Mouse (Mus musculus) megakaryocyte-erythroid progenitor cell, adult 5-6 weeks (primary cell): ENCODE results near the gene Sfmbt1. TPM values are rescaled to one million over a fixed set of nuclear protein-coding genes. Genes with fewer than 3 reads are reported as not detected.

Experiments
- ATAC-seq: replicated peaks from 2 replicates; pipeline ENCODE4 v1.8.0; 2016; ENCODE audit warnings: mild to moderate bottlenecking, inconsistent platforms; ENCODE audit not compliant: severe bottlenecking, poor library complexity, low FRiP score, low TSS enrichment
- total RNA-seq, 2 experiments: library from RNA; stranded (forward) in 1 of 2; stranded (reverse) in 1 of 2; fragments of 200-1000, 215-1000 nt in 1 of 2; fragments of >200 nt in 1 of 2; fragmentation: Nextera tagmentation in 1 of 2; gene quantifications; 2 replicates each; pipeline ENCODE4 v1.2.3; 2014 to 2017

Sfmbt1 gene
- total RNA-seq, 2 experiments from 2014 or later: 12.7 to 22.3 TPM

DNA sequence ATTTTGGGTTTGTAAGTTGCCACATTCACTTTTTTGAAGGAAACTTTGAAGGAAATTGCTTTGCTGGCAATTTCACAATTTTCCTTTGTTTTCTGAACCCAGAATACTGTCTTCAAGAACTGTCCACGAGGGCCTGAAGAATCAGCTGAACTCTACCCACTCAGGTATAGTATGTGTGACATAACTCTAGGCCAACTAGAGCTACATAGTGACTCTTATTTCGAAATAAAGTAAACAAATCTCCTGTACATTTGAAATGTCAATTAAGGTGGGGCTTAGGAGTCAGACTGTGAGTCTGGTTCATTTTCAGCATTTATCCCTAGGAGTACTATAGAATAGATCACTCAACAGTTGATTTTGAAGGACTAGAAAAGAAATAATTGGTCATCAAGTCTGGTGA lies 87.1 kb downstream of the Sfmbt1 start:
- ATAC-seq: no peak

DNA sequence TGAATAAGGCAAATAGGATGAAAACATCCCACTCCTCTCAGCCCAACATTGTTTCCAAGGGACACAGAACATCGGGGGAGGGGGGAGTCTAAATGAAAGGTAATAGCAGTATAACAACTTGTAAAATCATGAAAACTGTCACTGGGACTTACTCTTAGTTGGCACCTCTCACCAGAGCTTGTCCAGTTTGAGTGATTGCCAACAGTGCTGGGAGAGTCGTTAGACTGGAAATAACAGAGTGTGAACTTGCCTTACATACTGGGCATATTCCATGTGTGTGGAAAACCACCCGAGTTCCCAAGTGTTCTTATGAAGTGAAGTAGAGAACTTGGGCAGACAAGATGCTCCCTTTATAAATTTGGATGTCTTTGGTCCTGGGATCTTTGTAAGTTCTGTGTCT lies 106.5 kb downstream of the Sfmbt1 start:
- no peak for ATAC-seq

DNA sequence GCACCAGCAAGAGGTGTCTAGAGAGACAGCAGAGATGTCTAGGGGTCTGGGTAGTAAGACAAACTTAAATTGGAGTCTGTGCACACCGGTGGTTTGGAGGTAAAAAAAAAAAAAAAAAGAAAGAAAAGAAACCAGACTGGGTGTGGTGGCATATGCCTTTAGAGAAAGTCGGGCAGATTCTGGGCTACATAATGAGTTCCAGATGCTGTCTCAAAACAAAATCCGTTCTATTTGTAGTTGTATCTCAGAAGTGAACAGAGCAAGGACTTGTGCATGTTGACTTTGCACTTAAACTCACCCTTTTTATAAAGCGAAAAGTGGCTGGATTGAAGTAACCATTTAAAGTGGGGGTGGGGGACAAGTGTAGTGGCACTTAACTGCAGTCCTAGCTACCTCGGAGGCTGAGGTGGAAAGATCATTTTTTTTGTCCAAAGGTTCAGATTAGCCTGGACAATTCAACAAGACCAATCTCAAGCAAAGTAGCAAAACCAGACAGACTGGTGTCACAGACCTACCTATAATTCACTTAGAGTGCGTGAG lies 109.9 kb downstream of the Sfmbt1 start:
- no peak for ATAC-seq

DNA sequence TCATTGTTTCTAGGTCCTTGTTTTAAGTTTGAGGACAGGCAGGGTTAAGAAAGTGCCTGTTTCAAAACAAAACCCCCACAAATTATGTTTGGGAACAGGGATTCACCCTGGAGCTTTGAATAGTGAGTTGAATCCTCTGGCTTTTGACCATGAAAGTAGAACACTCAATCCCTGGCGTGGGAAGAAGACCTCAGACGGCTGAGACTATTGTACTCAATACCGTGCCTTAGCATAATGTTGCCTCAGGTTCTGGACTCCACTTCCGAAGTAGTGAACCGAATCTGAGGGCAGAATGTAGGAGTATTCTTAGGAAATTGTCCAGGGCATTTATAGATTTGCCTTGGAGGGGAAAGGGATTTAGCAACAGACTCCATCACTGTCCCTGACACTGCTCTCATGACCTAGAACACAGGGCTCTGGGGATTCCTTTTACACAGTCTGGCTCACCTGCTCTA lies 110.4 kb downstream of the Sfmbt1 start:
- no peak for ATAC-seq

DNA sequence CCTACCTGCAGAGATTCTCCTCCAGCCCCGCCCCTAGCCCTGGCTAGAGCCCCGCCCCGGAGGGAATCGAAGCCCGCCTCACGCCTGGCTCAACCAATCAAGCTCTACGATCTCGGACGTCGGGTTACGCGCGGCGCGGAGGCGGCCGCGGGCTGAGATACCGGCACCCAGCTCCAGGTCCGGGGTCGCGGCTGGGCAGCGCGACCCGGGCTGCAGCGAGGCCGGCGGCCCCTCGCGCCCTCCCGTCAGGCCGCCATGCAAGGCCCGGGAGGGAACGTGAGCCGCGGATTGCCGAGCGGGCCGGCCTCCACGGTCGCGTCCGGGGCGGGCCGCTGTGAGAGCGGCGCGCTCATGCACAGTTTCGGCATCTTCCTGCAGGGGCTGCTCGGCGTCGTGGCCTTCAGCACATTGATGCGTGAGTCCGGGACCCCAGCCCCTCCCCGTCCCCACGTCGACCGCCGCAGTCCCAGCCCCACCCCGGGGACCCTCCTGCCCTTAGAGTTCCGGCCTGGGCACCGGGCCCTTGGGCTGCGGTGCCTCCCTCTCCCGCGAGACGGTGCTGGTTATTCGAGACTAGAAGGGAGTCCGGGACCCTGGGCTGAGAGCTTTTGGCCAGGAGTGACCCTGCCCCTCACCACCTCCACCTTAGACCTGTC lies 111.0 kb downstream of the Sfmbt1 start, which contains the start of gene Tmem110:
Gene Tmem110, plus strand, starts transcription at position 115 of the 656 bp plus-strand sequence.
- ATAC-seq: peak; percentile 83

DNA sequence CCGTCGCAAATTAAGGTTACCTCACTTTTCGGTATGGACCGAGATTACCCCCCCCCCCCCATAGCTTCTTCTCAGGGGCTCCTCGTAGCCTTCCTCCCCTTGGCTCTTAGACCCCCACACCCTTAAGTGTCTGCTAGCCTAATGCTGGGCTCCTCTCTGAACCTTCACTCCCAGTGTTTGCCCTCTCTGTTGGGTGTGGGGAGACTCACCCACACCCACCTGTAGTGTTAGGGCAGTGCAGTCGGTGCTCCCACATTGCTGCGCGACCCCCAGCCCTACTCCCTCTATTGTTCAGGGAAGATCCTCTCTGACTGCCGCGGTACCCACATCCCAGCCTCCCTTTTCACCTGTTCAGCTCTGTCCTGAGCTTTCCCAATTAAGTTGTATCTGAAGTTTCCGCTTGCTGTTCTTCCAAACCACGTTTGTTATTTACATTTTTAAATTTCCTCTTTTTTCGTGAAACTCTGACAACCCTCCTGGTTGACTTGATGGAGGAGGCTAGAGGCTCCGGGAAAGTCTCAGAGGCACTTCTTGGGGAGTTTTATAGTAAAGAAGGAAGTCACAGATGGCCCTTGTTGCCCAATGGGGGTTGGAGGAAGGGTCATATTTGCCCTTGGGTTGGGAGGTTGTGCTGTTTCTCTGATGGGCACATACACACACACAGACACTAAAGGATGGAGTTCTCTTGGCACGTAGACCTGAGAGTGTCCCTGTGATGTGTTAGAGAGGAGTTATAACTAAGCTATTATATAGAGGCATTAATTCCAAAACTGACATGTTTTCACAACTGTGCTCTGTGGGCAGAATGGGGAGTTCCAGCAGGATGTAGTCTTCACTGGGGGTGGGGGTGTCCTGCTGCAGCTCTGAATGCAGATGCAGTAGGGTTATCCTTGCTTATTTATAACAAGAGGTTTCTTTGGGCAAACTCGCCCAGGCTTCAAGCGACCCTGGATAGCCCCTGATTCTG lies 111.8 kb downstream of the Sfmbt1 start:
- no peak for ATAC-seq

DNA sequence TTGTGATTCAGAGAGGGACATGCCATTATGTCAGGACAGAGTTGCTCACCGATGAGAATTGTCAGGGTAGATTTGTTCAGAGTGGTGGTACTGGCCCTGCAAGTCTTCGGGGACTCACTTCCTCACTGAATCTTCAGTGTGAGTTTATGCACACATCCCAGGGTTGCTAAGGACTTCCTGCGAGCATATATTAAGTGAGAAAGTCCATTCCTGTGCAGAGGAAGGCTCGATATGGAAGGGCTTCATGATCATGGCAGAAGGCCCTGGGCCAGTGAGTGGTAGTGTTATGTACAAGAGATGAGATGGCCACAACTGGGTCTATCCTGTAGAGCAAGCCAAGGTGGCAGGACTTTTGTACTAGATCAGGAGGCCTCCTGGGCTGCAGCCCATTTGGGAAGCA lies 112.8 kb downstream of the Sfmbt1 start:
- ATAC-seq: no peak

DNA sequence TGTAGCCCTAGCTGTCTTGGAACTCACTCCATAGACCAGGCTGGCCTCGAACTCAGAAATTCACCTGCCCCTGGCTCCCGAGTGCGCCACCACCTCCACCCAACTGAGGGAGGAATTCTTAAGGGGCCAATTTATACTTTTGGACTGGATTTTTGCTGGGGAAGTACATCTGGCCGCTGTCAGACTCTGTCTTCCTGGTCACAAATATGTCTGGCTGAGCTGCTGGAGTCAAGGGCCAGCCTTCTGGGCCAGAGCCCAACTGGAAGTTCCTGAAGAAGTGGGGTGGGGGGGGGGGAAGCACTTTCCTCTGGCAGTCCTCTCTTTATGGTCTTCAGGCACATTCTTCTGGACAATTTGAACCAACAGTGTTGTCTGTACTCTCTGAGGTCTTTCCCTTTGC lies 113.4 kb downstream of the Sfmbt1 start:
- no peak for ATAC-seq

DNA sequence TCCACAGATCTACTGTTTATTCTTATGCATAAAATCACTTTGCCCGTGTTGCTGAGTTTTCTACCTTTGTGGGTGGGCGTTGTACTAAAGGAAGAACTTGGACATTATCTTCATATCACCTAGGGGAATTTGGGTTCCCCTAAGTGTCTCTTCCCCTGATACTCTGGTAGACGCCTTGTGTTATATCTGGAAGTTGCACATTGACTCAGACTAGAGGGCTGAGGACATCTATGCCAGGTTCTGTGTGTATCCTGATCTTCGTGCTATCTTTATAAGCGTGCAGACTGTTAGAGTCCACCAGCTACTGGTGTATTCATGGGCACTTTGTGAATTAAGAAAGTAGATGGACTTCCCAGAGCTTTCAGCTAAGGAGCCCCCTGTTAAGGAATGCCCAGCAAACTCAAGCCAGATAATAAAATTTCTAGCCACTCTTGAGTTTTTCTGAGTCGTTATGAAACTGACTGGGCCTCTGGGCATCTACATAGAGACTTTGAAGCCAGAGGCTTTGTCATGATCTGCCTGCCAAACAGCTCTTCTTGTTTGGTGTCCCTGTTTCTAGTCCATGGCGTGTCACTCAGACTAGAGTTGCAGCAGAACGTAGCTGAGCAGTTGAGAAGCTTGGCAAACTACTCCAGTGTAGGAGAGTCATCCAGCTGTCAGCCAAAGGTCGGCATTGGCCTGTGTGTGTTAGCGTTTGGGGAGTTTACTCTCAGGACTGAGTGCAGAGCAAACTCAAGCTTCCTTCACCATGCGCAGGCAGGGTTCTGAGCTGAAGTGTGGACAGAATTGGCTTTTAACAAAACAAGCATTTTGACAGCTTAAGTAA lies 114.2 kb downstream of the Sfmbt1 start:
- peak; percentile 71 for ATAC-seq

DNA sequence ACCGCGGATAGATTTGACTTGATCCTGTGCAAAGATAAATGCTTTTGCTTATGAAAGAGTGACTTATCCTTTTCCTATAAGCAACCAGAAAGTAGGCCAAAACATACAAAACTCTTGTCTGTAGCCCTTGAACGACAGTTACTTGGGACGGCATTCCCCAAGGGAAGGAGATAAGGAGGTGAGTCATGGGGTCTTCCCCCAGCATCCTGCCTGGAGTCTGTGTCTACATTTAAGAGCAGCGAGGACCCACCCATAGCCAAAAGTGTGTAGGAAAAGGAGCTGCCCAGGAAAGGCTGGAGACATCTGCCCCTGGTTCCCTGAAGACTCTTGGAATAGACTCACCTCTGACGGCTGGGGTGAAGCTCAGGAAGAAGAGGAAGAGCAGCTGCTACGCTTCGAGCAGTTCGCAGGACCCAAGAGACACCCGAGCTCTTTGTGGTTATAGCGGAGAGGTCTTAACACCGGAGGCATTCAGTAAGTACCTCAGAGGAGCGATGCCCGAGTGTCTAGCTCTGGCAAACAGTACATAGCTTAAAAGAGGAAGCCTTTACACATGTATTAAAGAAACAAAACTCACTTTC lies 122.9 kb downstream of the Sfmbt1 start:
- ATAC-seq: no peak

DNA sequence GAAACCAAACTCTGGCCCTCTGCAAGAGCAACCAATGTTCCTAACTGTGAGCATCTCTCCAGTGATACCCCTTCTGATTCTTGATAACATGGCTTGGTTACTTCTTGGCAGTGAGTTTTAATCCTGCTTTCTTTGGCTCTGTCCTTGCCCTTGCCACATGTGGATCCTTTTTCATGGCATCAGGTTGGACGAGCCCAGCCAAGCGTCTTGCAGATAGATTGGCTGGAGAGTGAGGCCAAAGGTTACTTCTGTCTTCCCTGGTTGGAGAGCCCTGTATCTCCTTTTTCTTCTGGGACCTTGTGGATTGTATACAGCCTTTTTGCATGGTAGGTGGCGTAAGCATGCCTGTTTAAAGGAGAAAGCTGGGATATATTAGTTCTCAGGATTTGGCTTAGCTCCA lies 129.1 kb downstream of the Sfmbt1 start:
- no peak for ATAC-seq

DNA sequence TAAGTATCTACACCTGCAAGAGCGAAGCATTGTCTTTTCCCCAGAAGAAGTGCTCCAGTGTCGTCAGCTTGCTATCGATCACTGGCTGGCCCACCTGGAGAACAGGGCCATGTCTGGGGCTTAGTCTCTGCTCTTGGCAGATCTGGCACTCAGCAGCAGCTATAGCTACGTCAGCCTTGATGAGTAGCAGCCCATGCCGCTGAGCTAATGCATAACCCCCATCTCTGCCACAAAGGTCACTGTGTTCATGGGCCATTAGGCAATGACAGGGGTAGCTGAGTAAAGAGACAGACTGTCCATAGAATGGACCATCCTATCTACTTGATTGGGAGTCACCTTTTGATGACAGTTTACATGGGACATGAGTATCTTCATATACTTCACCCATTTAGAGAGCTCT lies 135.9 kb downstream of the Sfmbt1 start:
- ATAC-seq: no peak

DNA sequence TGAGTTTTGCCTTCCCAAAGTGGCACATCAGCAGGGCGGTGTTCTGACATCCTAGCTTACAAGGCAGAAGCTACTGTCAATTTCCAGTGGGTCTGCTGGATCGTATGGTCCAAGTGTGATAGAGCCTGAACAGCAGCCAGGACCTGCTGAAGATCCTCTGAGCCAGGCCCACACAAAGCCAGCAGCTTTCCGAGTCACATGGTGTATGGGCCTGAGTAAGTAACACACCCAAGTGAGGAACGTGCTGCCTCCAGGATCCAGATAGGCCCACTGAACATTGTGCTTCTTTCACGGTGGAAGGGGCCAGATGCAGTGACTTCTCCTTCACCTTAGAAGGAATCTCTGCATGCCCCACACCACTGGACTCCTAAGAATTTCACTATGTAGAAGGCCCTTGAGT lies 137.7 kb downstream of the Sfmbt1 start:
- ATAC-seq: no peak

DNA sequence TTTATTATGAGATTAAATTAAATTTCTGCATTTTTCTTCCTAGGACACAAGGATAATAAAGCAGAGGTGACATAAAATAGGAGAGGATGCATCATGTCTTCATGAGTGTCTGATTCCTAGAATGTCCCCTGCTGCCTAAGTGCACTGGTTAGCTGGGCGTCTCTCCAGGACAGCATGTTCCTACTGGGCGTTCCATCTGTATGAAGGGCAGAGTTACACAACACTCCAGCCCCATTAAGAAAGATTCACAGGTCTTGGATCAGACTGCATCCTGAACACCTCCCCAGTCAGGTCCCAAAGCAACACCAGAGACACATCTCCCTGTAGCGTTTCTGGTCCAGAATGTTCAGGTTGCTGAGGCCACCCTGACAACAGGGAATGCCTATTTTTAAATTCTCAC lies 140.7 kb downstream of the Sfmbt1 start:
- no peak for ATAC-seq

DNA sequence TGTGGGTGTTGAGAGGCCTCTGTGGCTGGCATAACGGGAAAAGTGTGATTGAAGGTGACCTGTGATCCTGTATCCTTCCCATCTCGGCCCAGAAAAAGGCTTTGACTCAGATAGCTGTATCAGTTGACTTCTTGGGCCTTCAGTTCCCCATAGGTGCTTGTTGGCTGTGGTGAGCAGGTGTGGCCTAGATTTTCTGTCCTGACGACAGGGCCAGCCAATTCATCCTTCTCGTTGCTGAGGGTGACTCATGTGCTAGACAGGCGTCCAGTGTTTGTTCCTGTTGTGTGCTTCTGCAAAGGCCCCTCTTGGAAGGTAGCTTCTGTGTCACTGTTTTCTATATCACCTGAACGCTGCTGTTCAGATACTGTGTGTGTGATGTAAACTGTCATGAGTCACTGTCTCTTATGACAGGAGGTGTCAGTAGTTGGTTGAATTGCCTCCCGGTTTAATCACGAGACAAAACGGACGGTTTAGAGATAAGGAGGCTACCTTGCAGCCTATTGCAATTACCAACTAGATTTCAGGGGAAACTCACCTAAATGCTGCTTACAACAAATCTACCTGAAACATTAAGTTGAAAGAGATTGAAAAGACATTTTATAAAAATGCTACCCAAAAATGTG lies 142.3 kb downstream of the Sfmbt1 start:
- no peak for ATAC-seq

DNA sequence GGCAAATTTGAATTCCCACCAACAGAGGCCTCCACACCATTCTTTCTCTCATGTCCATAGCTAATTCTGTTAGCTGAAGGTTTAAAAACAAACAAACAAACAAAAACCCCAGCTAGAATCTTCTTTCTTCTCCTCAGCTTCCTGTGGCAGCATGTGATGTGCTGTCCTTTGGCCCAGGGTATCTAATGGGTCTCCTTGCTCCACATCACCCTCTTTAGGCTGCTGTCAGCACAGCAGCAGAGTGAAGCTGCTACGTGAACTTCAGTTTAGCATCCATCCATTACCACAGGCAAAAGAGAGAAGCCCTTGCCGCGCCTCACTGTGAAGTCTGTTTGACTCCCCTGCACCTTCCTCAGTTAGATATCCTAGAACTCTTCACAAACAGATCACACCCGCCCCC lies 143.3 kb downstream of the Sfmbt1 start:
- ATAC-seq: 0 out of 2 replicates have a peak, but pooled peaks have one; percentile 71

DNA sequence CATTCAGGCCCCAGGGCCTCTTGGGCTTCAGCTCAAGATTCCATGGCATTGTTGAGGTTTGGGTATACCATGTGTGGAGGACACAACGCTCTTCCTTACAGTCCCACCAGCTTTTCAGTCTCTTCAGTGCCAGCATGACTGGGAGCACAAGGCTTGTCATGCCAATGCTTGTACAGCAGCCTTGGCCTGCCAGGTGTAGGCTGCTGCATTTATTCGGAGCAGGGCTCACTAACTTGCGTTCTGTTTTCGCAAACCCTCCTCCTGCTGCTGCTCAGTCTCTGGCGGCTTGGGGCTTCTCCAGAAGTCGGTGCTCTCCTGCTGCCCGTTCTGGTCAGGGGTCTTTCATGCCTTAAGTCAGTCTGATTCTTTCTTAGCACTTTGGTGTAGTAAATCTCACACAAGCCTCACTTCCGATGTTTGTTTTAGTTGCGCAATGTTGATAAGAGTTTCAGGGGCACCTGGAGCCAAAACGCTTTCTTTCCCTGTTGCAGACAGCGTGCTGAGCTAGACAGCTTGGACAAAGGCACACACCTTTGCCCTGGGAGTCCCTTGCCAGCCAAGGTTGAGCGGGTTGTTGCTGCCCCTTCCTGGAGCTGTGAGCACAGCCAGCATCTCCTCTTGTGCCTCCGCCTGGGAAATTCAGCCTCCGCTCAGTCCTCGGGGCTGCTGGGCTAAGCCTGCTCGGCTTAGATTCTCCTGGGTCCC lies 146.9 kb downstream of the Sfmbt1 start:
- no peak for ATAC-seq

DNA sequence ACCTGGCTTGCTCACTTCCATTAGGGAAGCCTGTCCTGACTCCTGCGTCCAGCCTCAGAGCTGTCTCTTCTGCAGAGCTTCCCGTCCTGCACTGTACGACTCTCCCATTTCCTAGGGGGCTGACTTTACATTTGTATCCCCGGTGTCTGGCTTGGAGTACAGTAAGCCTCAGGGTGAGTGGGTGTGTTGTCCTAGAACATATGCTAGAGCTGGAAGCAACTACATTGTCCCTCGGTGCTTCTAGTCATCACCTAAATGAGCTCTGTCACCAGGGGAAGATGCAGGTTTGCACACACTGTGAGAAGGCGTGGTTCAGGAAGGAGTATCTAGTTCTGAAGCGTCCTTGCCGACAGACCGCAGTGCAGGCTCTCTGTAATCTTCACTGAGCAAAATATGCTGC lies 147.7 kb downstream of the Sfmbt1 start:
- no peak for ATAC-seq
